Mouse (Mus musculus) liver, embryonic 16.5 days (tissue): ENCODE data around the gene Rnf31. TPM values are rescaled to one million over a fixed set of nuclear protein-coding genes. Genes with fewer than 3 reads are reported as not detected.

ENCODE experiments used
- ATAC-seq: fragments of 200-750 bp; cut with Nextera tagmentation; 2 replicates; pipeline ENCODE4 v1.8.0; 2017; ENCODE audit warnings: low read depth, mild to moderate bottlenecking, moderate number of reproducible peaks, moderate library complexity
- H3K27ac ChIP-seq: fragments of 300-500 bp; sonication (generic); 2 replicates; pipeline ENCODE4 v1.5.1; 2014; ENCODE audit warnings: mild to moderate bottlenecking, low read length
- H3K27me3 ChIP-seq: fragments of 300-500 bp; sonication (generic); 2 replicates; pipeline ENCODE4 v1.6.1; 2014; ENCODE audit warnings: low read depth, low read length, mixed read lengths; ENCODE audit not compliant: control insufficient read depth, insufficient read depth
- H3K36me3 ChIP-seq: fragments of 300-500 bp; sonication (generic); 2 replicates; pipeline ENCODE4 v1.6.1; 2014; ENCODE audit warnings: mild to moderate bottlenecking; ENCODE audit not compliant: control insufficient read depth, insufficient read depth
- H3K4me1 ChIP-seq: fragments of 300-500 bp; sonication (generic); 2 replicates; pipeline ENCODE4 v1.6.1; 2014; ENCODE audit warnings: low read depth, low read length, mixed read lengths; ENCODE audit not compliant: control insufficient read depth
- H3K4me2 ChIP-seq: fragments of 300-500 bp; sonication (generic); 2 replicates; pipeline ENCODE4 v1.6.1; 2014; ENCODE audit warnings: low read depth, low read length, mixed read lengths
- H3K4me3 ChIP-seq: fragments of 300-500 bp; sonication (generic); 2 replicates; pipeline ENCODE4 v1.5.1; 2014; ENCODE audit warnings: low read depth, mild to moderate bottlenecking, low read length
- H3K9ac ChIP-seq: fragments of 300-500 bp; sonication (generic); 2 replicates; pipeline ENCODE4 v1.6.1; 2014; ENCODE audit warnings: low read depth, low read length
- H3K9me3 ChIP-seq: fragments of 300-500 bp; sonication (generic); replicated peaks from 2 replicates; pipeline ENCODE4 v1.6.1; 2016; ENCODE audit warnings: low read length; ENCODE audit not compliant: control insufficient read depth
- WGBS: fragments of 180-500 bp; shearing (Covaris S2); extraction: QIAGEN DNeasy Blood & Tissue Kit; methylation state at CpG from one replicate; pipeline ENCODE4 v1.1.7; 2014; ENCODE audit not compliant: insufficient replicate concordance; 5-methylcytosine and 5-hydroxymethylcytosine counted together
- polyA plus RNA-seq: library from polyadenylated mRNA; unstranded; fragments of >200 nt; fragmentation: Nextera tagmentation; extraction: Ambion mirVana; gene quantifications from 2 replicates; pipeline ENCODE4 v1.2.1, GENCODE M21; 2015

Gene Rnf31
- polyA plus RNA-seq, 1 experiment from 2014 or later, result 9.7 TPM

DNA sequence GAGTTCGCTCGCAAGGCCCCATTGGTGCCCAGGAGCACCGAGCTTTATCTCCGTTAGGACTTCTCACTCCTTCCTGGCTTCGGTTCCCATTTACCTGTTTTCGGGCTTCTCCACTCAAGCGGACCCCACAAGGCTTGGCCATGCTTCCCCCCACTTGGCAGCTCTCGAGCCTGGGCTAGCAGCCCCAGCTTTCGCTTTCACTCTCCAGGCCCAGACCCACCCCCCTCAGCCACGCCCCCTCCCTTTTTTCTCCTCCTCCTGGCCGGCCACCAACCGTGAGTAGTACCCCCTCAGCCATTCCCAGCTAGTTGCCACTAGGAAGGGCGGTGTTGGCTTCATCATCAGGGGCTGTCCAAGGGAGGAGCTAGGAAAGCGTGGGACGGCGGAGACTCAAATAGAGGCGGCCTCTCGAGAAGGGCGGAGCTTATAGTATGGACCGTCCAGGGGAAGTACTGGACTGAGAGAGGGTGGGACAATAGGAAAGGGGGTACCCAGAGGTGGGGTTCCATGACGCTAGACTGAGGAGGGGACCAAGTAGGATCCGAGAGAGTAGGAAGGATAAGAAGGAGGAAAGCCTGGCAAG lies 669 bp upstream of the Rnf31 start, which contains the start of gene Psme2:
Gene Psme2 (minus strand): TSS at position 366 of the 583 bp plus-strand sequence.
- peaks cover 45% of the 10 kb centered on the region for H3K4me1 ChIP-seq
- peak within 1 kb of the TSS; percentile 95 for H3K4me3 ChIP-seq
- no peaks in the 10 kb centered on the region for H3K27me3 ChIP-seq
- H3K27ac ChIP-seq, result peak within 1 kb of the TSS; percentile 97
- H3K36me3 ChIP-seq, result peaks cover 16% of the 10 kb centered on the region
- peak within 1 kb of the TSS; percentile 98 for H3K9ac ChIP-seq
- WGBS, result under 1% methylated on average over 22 of the region's 22 CpGs
- peak within 1 kb of the TSS; percentile 95 for H3K4me2 ChIP-seq
- H3K9me3 ChIP-seq, result no peaks in the 10 kb centered on the region
- peak; percentile 87 for ATAC-seq

DNA sequence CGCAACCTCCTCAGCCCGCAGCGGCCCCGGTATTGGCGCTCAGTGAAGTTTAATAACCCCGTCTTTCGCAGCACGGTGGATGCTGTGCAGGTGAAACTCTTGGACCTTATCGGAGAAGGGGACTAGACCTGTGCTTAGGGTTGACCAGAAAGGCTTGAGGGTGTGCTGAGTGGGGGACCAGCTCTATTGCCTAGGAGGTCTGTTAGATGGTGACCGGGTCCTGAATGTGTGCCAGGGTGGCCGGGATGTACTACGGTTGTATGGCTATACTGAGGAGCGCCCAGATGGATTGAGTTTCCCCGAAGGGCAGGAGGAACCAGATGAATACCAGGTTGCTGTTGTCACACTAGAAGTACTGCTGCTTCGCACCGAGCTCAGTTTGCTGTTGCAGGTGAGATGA lies 718 bp downstream of the Rnf31 start:
- peaks cover 28% of the 10 kb centered on the region for H3K36me3 ChIP-seq
- peaks cover 32% of the 10 kb centered on the region for H3K4me1 ChIP-seq
- WGBS, result 3% methylated on average over 16 of the region's 16 CpGs

DNA sequence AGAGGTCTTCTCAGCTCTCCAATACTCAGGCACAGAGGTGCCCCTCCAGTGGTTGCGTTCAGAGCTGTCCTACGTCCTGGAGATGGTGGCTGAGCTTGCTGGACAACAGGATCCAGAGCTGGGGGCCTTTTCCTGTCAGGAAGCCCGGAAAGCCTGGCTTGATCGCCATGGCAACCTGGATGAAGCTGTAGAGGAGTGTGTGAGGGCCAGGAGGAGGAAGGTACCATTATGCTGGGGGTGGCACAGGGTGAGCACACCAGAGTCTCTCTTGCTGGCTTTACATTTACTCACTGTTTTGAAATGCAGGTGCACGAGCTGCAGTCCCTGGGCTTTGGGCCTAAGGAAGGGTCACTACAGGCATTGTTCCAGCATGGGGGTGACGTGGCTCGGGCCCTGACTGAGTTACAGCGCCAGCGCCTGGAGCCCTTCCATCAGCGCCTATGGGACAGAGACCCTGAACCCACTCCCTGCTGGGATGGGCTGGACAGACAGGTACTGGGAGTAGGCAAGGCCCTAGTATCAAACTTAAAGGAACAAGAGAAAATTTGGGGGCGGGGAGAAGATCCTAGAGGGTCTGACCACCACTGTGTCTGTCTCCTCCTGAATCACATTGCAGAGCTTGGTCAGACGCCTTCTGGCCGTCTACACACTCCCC lies 4.7 kb downstream of the Rnf31 start:
- H3K27me3 ChIP-seq, result no peaks in the 10 kb centered on the region
- ATAC-seq, result no peak
- no peak overlapping the region for H3K4me2 ChIP-seq
- 87% methylated on average over 13 of the region's 13 CpGs for WGBS
- H3K4me3 ChIP-seq, result no peak overlapping the region
- no peaks in the 10 kb centered on the region for H3K9me3 ChIP-seq
- H3K4me1 ChIP-seq, result peaks cover 20% of the 10 kb centered on the region
- peaks cover 52% of the 10 kb centered on the region for H3K36me3 ChIP-seq
- H3K27ac ChIP-seq, result no peak overlapping the region
- no peak overlapping the region for H3K9ac ChIP-seq

More for the DNA sequence above, 718 bp downstream of the Rnf31 start:
- peak overlapping the region; percentile 98 for H3K9ac ChIP-seq
- peak overlapping the region; percentile 95 for H3K4me2 ChIP-seq
- ATAC-seq, result no peak
- H3K27ac ChIP-seq, result peak overlapping the region; percentile 97
- H3K9me3 ChIP-seq, result no peaks in the 10 kb centered on the region
- H3K4me3 ChIP-seq, result peak overlapping the region; percentile 95
- H3K27me3 ChIP-seq, result no peaks in the 10 kb centered on the region

DNA sequence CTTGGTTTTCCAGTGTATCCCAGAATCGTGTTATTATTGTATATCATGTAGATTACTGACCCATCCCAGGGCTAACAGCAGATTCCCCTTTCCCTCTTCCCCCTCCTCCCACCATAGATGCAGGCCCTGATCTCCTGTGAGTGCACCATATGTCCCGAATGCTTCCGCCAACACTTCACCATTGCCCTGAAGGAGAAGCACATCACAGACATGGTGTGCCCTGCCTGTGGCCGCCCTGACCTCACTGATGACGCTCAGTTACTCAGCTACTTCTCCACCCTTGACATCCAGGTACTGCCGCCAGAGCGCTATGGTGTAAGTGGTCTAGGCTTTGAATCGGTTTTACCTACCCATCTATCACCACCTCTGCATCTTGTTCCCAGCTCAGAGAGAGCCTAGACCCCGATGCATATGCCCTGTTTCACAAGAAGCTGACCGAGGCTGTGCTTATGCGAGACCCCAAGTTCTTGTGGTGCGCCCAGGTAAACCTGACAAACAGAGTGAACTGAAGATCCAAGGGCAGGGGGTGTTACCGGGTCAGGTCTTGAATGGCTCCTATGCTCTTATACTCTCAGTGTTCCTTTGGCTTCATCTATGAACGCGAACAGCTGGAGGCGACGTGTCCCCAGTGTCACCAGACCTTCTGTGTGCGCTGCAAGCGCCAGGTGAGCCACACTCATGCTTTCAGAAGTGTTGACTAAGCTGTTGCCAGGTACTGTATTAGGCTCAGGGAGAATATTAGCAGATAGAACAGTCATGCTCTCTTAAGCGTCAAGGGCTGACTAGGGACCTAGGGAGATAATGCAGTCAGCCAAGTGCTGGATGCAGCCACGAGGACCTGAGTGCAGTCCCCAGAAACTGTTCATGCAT lies 7.2 kb downstream of the Rnf31 start:
- Histone ChIP-seq H3K4me3 (no peak overlapping the region), H3K9ac (no peak overlapping the region), H3K4me2 (no peak overlapping the region), H3K4me1 (peaks cover 12% of the 10 kb centered on the region), H3K27me3 (no peaks in the 10 kb centered on the region), H3K27ac (no peak overlapping the region), H3K9me3 (no peaks in the 10 kb centered on the region), H3K36me3 (peaks cover 61% of the 10 kb centered on the region)
- ATAC-seq, result no peak
- 90% methylated on average over 21 of the region's 21 CpGs for WGBS

DNA sequence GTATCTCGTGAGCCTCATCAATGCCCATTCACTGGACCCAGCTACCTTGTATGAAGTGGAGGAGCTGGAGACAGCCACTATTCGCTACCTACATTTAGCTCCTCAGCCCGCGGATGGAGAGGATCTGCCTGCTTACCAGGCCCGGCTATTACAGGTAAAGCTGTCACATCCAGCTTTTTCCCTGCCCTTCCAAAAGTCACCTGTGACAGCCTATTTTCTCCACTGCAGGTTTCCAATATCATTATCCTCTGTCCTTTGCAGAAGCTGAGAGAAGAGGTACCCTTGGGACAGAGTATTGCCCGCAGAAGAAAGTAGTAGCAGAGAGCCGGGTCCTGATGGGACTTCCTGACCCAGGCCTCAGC lies 11.7 kb downstream of the Rnf31 start, which contains the start of gene Irf9:
Gene Irf9 (plus strand): TSS at position 301 of the 362 bp plus-strand sequence.
- 77% methylated on average over 7 of the region's 7 CpGs for WGBS
- H3K9ac ChIP-seq, result peak within 1 kb of the TSS; percentile 85
- H3K36me3 ChIP-seq, result peaks cover 55% of the 10 kb centered on the region
- H3K4me2 ChIP-seq, result peak within 1 kb of the TSS; percentile 87
- H3K27me3 ChIP-seq, result no peaks in the 10 kb centered on the region
- peak within 1 kb of the TSS; percentile 97 for H3K27ac ChIP-seq
- ATAC-seq, result no peak
- H3K4me3 ChIP-seq, result peak within 1 kb of the TSS; percentile 77
- H3K4me1 ChIP-seq, result peaks cover 29% of the 10 kb centered on the region
- no peaks in the 10 kb centered on the region for H3K9me3 ChIP-seq

DNA sequence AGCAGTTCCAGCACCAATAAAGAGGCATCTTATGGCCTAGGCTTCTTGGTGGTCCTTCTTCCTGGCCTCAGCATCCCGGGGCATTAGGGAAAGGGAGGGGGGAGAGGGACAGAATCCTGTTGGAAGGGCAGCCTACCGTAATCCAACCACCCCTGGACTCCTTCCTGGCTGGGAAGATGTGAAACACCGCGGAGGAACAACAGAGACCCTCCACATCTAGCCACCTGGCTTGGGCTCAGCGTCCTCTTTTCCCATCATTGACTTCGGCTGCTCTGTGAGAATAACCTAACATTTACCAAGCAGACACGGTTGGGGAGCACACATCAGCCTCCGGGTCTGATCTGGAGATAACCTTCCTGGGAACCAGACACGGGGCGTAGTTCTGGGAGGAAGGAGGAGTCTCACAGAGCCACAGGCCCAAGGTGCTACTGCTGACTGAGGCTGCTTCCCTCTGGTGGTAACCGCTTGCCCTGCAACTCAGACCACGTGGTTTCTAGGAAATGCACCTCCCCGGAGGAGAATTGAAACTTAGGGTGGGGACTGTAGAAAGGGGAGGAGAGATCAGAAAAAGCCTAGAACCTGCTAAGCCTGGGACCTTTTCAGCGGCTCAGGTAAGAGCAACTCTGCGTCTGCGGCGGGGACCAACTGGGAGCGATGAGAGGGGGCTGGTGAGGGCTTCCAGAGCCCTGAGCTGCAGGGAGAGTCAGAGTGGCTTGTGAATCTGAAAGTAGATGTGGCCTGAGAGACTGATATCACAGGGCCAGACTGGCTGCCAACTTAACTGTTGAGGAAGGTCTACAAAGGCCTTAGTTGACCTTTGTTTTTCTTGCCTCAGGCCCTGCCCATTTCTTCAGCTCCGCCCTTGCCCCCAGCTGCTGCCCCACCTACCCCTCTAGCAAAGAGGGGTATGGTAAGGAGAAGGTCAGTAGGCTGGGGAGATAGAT lies 12.4 kb downstream of the Rnf31 start:
- peaks cover 58% of the 10 kb centered on the region for H3K36me3 ChIP-seq
- no peaks in the 10 kb centered on the region for H3K27me3 ChIP-seq
- peaks cover 29% of the 10 kb centered on the region for H3K4me1 ChIP-seq
- H3K9me3 ChIP-seq, result no peaks in the 10 kb centered on the region
- peak; percentile 97 for ATAC-seq
- H3K27ac ChIP-seq, result peak overlapping the region; percentile 97
- H3K9ac ChIP-seq, result peak overlapping the region; percentile 85
- 9% methylated on average over 19 of the region's 19 CpGs for WGBS
- peak overlapping the region; percentile 87 for H3K4me2 ChIP-seq
- H3K4me3 ChIP-seq, result peak overlapping the region; percentile 77

DNA sequence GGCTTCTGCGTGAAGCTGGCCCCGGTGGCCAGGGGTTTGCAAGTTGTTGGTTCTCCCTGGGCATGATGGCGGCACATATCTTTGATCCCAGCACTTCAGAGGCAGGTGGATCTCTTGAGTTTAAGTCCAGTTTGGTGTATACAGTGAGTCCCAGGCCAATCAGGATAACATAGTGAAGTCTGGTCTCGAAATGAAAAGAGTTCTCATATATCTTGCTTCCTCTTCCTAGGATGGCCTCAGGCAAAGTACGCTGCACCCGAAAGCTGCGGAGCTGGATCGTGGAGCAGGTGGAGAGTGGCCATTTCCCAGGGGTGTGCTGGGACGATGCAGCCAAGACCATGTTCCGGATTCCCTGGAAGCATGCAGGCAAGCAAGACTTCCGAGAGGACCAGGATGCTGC lies 13.3 kb downstream of the Rnf31 start:
- Histone ChIP-seq H3K4me2 (peak overlapping the region; percentile 87), H3K9me3 (no peaks in the 10 kb centered on the region), H3K9ac (peak overlapping the region; percentile 85), H3K4me3 (peak overlapping the region; percentile 77), H3K36me3 (peaks cover 59% of the 10 kb centered on the region), H3K4me1 (peaks cover 29% of the 10 kb centered on the region), H3K27ac (peak overlapping the region; percentile 97), H3K27me3 (no peaks in the 10 kb centered on the region)
- ATAC-seq, result no peak
- WGBS, result 88% methylated on average over 11 of the region's 11 CpGs

DNA sequence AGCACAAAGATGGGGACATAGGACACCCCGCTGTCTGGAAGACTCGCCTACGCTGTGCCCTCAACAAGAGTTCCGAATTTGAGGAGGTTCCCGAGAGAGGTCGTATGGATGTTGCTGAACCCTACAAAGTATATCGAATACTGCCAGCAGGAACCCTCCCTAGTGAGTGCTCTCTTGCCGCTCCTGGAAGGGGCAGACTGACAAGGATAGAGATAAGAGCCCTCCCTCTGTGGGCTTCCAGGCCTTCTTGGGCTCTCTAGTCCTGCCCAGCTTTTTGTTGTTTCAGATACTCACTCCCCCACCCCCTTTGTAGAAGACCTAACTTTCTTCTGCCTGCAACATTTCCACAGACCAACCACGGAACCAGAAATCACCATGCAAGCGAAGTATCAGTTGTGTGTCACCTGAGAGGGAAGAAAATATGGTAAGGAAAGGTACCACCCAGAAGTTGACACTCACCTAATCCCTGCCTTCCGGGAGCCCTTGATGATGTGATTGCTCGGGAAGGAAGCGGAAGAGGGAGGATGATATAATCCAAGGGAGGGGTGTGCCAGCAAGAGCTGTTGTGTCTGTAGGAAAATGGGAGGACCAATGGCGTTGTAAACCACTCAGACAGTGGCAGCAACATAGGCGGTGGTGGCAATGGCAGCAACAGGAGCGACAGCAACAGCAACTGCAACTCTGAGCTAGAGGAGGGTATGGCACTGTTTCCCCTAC lies 14.4 kb downstream of the Rnf31 start:
- ATAC-seq, result no peak
- no peaks in the 10 kb centered on the region for H3K9me3 ChIP-seq
- H3K4me1 ChIP-seq, result peaks cover 29% of the 10 kb centered on the region
- 70% methylated on average over 16 of the region's 16 CpGs for WGBS
- H3K4me3 ChIP-seq, result peak overlapping the region; percentile 77
- H3K4me2 ChIP-seq, result peak overlapping the region; percentile 87
- peak overlapping the region; percentile 51 for H3K27ac ChIP-seq
- peak overlapping the region; percentile 42 for H3K9ac ChIP-seq
- H3K36me3 ChIP-seq, result peaks cover 54% of the 10 kb centered on the region
- H3K27me3 ChIP-seq, result no peaks in the 10 kb centered on the region
